Mouse (Mus musculus): ENCODE data around the gene Rapgef6. TPM values are rescaled to one million over a fixed set of nuclear protein-coding genes. Genes with fewer than 3 reads are reported as not detected.

Gene Rapgef6
- total and polyA plus RNA-seq, 2 experiments: 8.7 to 14.1 TPM

DNA sequence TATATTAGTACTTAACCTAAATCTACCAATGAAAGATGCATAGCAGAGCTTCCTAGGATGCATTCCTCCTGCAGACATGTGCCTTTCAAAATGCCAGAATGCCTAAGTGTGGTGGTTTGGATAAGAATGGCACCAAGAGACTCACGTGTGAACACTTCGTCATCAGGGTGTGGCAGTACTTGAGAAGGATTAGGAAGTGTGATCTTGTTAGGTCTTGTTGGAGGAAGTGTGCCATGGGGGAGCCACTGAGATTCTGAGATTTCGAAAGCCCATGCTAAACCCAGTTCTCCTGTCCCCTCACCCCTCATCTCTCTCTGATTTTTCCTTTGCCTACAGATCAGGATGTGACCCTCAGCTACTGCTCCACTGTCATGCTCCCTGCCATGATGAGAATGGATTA, 206.7 kb downstream of the Rapgef6 start:
- no peaks in the 10 kb centered on the region for H3K36me3 ChIP-seq (ENCODE audit: control insufficient read depth, insufficient read depth, low read length)
- no peaks in the 10 kb centered on the region for H3K79me2 ChIP-seq (ENCODE audit: control insufficient read depth, insufficient read depth, low read length)
- 89% methylated on average over 3 of the region's 3 CpGs for WGBS
- H3K4me3 ChIP-seq (ENCODE audit: insufficient read depth, low read depth, low read length): no peak overlapping the region
- H3K9ac ChIP-seq (ENCODE audit: low read depth, low read length): no peak overlapping the region
- DNase-seq (ENCODE audit: extremely low read depth, low read depth, low spot score): peak; percentile 14
- H3K27ac ChIP-seq (replicated peaks; ENCODE audit: insufficient read depth, low read depth, low read length): no peak overlapping the region
- TF ChIP-seq CTCF (IDR thresholded peaks at IDR 0.05; ENCODE audit: low read depth, low read length): no peak
- no peak for TF ChIP-seq POLR2A (IDR thresholded peaks at IDR 0.05; ENCODE audit: extremely low read depth, insufficient read depth, low read length)
- peaks cover 7% of the 10 kb centered on the region for H3K4me1 ChIP-seq (ENCODE audit: control insufficient read depth, insufficient read depth, low read length)
- H3K27me3 ChIP-seq (ENCODE audit: control insufficient read depth, insufficient read depth, low read length): no peaks in the 10 kb centered on the region

DNA sequence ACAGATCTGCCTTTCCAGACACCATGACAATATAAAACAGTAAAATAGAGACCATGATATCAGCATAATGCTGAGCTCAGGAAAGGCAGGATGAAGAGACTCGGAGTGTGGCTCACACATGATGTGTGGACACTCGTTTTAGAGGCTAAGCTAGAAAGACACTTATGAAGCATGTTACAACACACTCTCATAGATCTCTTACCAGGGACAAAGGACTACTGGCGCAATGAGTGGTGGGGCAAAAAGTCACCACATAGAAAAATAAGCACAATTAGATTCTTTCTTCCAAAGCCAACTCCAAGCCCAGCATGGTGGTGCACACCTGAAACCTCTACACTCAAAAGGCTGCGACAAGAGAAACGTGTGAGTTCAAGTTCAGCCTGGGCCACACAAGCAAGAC, 208.3 kb downstream of the Rapgef6 start:
- no peaks in the 10 kb centered on the region for H3K36me3 ChIP-seq (ENCODE audit: control insufficient read depth, insufficient read depth, low read length)
- H3K27ac ChIP-seq (replicated peaks; ENCODE audit: insufficient read depth, low read depth, low read length): peak overlapping the region; percentile 55
- H3K9ac ChIP-seq (ENCODE audit: low read depth, low read length): no peak overlapping the region
- TF ChIP-seq POLR2A (IDR thresholded peaks at IDR 0.05; ENCODE audit: extremely low read depth, insufficient read depth, low read length) (no peak), CTCF (IDR thresholded peaks at IDR 0.05; ENCODE audit: low read depth, low read length) (no peak)
- 53% methylated on average over 5 of the region's 5 CpGs for WGBS
- no peaks in the 10 kb centered on the region for H3K79me2 ChIP-seq (ENCODE audit: control insufficient read depth, insufficient read depth, low read length)
- H3K4me1 ChIP-seq (ENCODE audit: control insufficient read depth, insufficient read depth, low read length): peaks cover 7% of the 10 kb centered on the region
- peak; percentile 71 for DNase-seq (ENCODE audit: extremely low read depth, low read depth, low spot score)
- H3K4me3 ChIP-seq (ENCODE audit: insufficient read depth, low read depth, low read length): no peak overlapping the region
- H3K27me3 ChIP-seq (ENCODE audit: control insufficient read depth, insufficient read depth, low read length): no peaks in the 10 kb centered on the region

DNA sequence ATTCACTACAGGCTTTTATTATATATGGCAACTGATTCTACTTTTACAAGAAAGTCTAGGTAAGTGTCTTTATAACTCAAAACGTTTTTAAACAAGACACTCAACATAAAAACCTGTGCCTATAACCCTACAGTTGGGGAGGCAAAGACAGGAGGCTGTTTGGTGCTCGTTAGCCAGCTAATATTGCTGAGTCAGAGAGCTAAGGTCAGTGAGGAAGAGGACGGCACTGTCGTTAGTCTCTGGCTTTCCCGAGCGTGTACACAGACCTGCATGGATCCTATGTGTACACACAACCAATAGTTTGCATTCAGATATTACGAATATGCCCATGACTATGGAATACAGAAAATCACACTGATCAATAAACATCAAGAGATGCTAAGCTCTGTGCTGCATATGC, 208.7 kb downstream of the Rapgef6 start:
- Histone ChIP-seq H3K27ac (replicated peaks; ENCODE audit: insufficient read depth, low read depth, low read length) (peak overlapping the region; percentile 55; the same call in 1 of the 2 replicates), H3K79me2 (ENCODE audit: control insufficient read depth, insufficient read depth, low read length) (no peaks in the 10 kb centered on the region), H3K36me3 (ENCODE audit: control insufficient read depth, insufficient read depth, low read length) (no peaks in the 10 kb centered on the region), H3K27me3 (ENCODE audit: control insufficient read depth, insufficient read depth, low read length) (no peaks in the 10 kb centered on the region), H3K4me3 (ENCODE audit: insufficient read depth, low read depth, low read length) (no peak overlapping the region), H3K9ac (ENCODE audit: low read depth, low read length) (no peak overlapping the region), H3K4me1 (ENCODE audit: control insufficient read depth, insufficient read depth, low read length) (peaks cover 7% of the 10 kb centered on the region)
- WGBS: 23% methylated on average over 7 of the region's 7 CpGs
- no peak for TF ChIP-seq CTCF (IDR thresholded peaks at IDR 0.05; ENCODE audit: low read depth, low read length)
- no peak for TF ChIP-seq POLR2A (IDR thresholded peaks at IDR 0.05; ENCODE audit: extremely low read depth, insufficient read depth, low read length)
- DNase-seq (ENCODE audit: extremely low read depth, low read depth, low spot score): peak; percentile 79

DNA sequence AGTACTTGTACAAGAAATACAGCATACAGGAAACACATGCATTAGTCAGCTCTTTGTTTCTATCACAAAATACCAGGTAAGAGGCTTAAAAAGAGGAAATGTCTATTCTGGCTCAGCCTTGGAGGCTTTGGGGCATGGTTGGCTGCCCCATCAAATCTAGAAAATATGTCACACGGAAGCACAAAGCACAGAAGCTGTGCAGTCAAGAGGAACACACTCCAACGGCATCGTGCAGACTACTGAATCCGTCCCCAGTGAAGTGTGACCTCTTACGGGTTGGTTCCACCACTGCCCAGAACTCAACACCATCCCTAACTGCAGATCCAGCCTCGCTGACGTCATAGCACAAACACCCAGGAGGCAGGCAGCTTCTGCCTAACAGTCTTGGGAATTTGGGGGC, 210.9 kb downstream of the Rapgef6 start:
- TF ChIP-seq POLR2A (IDR thresholded peaks at IDR 0.05; ENCODE audit: extremely low read depth, insufficient read depth, low read length): no peak
- TF ChIP-seq CTCF (IDR thresholded peaks at IDR 0.05; ENCODE audit: low read depth, low read length): no peak
- Histone ChIP-seq H3K27me3 (ENCODE audit: control insufficient read depth, insufficient read depth, low read length) (no peaks in the 10 kb centered on the region), H3K27ac (replicated peaks; ENCODE audit: insufficient read depth, low read depth, low read length) (no peak overlapping the region), H3K36me3 (ENCODE audit: control insufficient read depth, insufficient read depth, low read length) (no peaks in the 10 kb centered on the region), H3K4me1 (ENCODE audit: control insufficient read depth, insufficient read depth, low read length) (peaks cover 5% of the 10 kb centered on the region; the same call in 1 of the 2 replicates), H3K4me3 (ENCODE audit: insufficient read depth, low read depth, low read length) (no peak overlapping the region), H3K9ac (ENCODE audit: low read depth, low read length) (no peak overlapping the region), H3K79me2 (ENCODE audit: control insufficient read depth, insufficient read depth, low read length) (no peaks in the 10 kb centered on the region)
- WGBS: 87% methylated on average over 7 of the region's 7 CpGs
- no peak for DNase-seq (ENCODE audit: extremely low read depth, low read depth, low spot score)

DNA sequence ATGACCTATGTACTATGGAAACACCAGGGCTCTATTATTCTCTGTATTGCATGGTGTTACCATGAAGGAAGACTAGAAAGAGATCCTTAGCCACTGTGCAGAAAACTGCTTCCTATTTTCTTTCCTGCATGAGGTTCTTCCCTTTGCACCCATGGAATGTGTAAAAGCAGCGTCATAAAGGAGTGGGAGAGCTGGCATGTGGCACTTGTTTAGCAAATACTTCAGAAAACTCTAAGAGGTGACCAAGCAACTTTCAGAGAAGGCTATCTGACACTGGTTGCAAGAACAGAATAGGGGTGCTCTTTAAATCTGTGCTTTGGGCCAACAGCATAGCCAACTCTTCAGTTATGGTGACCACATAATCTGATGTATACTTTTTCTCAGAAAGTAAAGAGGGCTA, 212.5 kb downstream of the Rapgef6 start:
- Histone ChIP-seq H3K4me1 (ENCODE audit: control insufficient read depth, insufficient read depth, low read length) (peaks cover 5% of the 10 kb centered on the region; the same call in 1 of the 2 replicates), H3K9ac (ENCODE audit: low read depth, low read length) (no peak overlapping the region), H3K27me3 (ENCODE audit: control insufficient read depth, insufficient read depth, low read length) (no peaks in the 10 kb centered on the region), H3K4me3 (ENCODE audit: insufficient read depth, low read depth, low read length) (no peak overlapping the region), H3K79me2 (ENCODE audit: control insufficient read depth, insufficient read depth, low read length) (no peaks in the 10 kb centered on the region), H3K27ac (replicated peaks; ENCODE audit: insufficient read depth, low read depth, low read length) (no peak overlapping the region), H3K36me3 (ENCODE audit: control insufficient read depth, insufficient read depth, low read length) (peaks cover 9% of the 10 kb centered on the region)
- no peak for DNase-seq (ENCODE audit: extremely low read depth, low read depth, low spot score)
- no peak for TF ChIP-seq CTCF (IDR thresholded peaks at IDR 0.05; ENCODE audit: low read depth, low read length)
- TF ChIP-seq POLR2A (IDR thresholded peaks at IDR 0.05; ENCODE audit: extremely low read depth, insufficient read depth, low read length): no peak
- 93% methylated on average over 1 of the region's 1 CpGs for WGBS

DNA sequence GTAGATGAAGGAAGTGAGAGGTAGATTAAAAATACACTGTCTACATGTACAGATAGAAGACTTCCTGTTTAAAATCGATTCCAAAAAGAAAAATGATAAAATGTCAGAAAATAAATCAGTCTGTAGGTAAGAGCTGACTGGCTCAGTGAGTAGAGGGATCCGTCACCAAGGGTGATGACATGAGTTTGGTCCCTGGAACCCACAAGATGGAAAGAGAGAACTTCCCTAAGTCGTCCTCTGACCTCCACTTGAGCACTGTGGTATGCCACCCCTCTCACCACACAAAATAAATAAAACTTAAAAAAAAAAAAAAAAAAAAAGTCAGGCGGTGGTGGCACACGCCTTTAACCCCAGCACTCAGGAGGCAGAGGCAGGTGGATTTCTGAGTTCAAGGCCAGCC, 214.3 kb downstream of the Rapgef6 start:
- no peak for DNase-seq (ENCODE audit: extremely low read depth, low read depth, low spot score)
- no peaks in the 10 kb centered on the region for H3K27me3 ChIP-seq (ENCODE audit: control insufficient read depth, insufficient read depth, low read length)
- 82% methylated on average over 5 of the region's 5 CpGs for WGBS
- H3K36me3 ChIP-seq (ENCODE audit: control insufficient read depth, insufficient read depth, low read length): peaks cover 10% of the 10 kb centered on the region
- no peaks in the 10 kb centered on the region for H3K4me1 ChIP-seq (ENCODE audit: control insufficient read depth, insufficient read depth, low read length)
- no peaks in the 10 kb centered on the region for H3K79me2 ChIP-seq (ENCODE audit: control insufficient read depth, insufficient read depth, low read length)
- no peak overlapping the region for H3K9ac ChIP-seq (ENCODE audit: low read depth, low read length)
- TF ChIP-seq POLR2A (IDR thresholded peaks at IDR 0.05; ENCODE audit: extremely low read depth, insufficient read depth, low read length) (no peak), CTCF (IDR thresholded peaks at IDR 0.05; ENCODE audit: low read depth, low read length) (no peak)
- no peak overlapping the region for H3K27ac ChIP-seq (replicated peaks; ENCODE audit: insufficient read depth, low read depth, low read length)
- no peak overlapping the region for H3K4me3 ChIP-seq (ENCODE audit: insufficient read depth, low read depth, low read length)
